Mouse (Mus musculus): ENCODE results near the gene Pcnx3. TPM values are rescaled to one million over a fixed set of nuclear protein-coding genes. Genes with fewer than 3 reads are reported as not detected.

Pcnx3 gene
- total and polyA plus RNA-seq, 2 experiments from 2014 or later, result 17.2 to 97.0 TPM

GRCm38 (mm10) chr19:5621884-5622283 is 66.8 kb downstream of the Pcnx3 start:
- TF ChIP-seq CTCF (IDR thresholded peaks at IDR 0.05; ENCODE audit: low read depth), result no peak
- Histone ChIP-seq H3K9ac (replicated peaks; ENCODE audit: low read length) (no peak overlapping the region), H3K36me3 (ENCODE audit: insufficient read depth, low read length) (no peaks in the 10 kb centered on the region), H3K4me3 (ENCODE audit: low read length) (no peak overlapping the region), H3K9me3 (ENCODE audit: low read length) (no peaks in the 10 kb centered on the region), H3K4me1 (ENCODE audit: insufficient read depth, low read length) (no peaks in the 10 kb centered on the region), H3K4me2 (ENCODE audit: low read depth, low read length) (no peak overlapping the region), H3K27ac (no peak overlapping the region), H3K27me3 (ENCODE audit: insufficient read depth, low read length) (no peaks in the 10 kb centered on the region)
- DNase-seq (ENCODE audit: low spot score) (no peak), ATAC-seq (no peak)
- WGBS, result 78% methylated on average over 5 of the region's 5 CpGs

DNA sequence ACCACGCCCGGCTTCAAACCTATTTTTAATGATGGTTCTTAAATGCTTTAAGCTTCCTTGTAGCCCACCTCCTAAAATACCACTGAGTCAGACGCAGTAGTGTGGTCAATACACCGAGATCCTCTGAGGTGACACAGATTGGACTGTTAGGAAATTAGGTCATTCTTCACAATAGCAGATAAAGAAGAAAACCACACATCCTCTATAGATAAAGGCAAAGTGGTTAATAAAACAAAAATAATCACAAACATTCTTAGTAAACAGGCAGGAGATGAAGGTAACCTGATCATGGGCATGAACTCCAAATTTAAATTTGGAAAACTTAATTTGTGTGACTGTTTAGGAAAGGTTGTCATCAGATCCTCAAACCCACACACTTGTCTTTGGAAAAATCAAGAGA is 68.7 kb downstream of the Pcnx3 start:
- ATAC-seq, result no peak
- Histone ChIP-seq H3K4me3 (ENCODE audit: low read length) (no peak overlapping the region), H3K9ac (replicated peaks; ENCODE audit: low read length) (no peak overlapping the region), H3K4me1 (ENCODE audit: insufficient read depth, low read length) (no peaks in the 10 kb centered on the region), H3K27me3 (ENCODE audit: insufficient read depth, low read length) (no peaks in the 10 kb centered on the region; the same call in 1 of the 2 replicates), H3K27ac (no peak overlapping the region), H3K36me3 (ENCODE audit: insufficient read depth, low read length) (no peaks in the 10 kb centered on the region), H3K4me2 (ENCODE audit: low read depth, low read length) (no peak overlapping the region), H3K9me3 (ENCODE audit: low read length) (no peaks in the 10 kb centered on the region)
- no peak for TF ChIP-seq CTCF (IDR thresholded peaks at IDR 0.05; ENCODE audit: low read depth)
- 93% methylated on average over 4 of the region's 4 CpGs for WGBS
- DNase-seq (ENCODE audit: low spot score), result no peak

GRCm38 (mm10) chr19:5614953-5615352 is 73.8 kb downstream of the Pcnx3 start:
- DNase-seq (ENCODE audit: low spot score), result no peak
- H3K4me3 ChIP-seq (ENCODE audit: low read length), result no peak overlapping the region
- WGBS, result 50% methylated on average over 2 of the region's 2 CpGs
- H3K4me2 ChIP-seq (ENCODE audit: low read depth, low read length), result no peak overlapping the region
- no peaks in the 10 kb centered on the region; the same call in 1 of the 2 replicates for H3K27me3 ChIP-seq (ENCODE audit: insufficient read depth, low read length)
- H3K9me3 ChIP-seq (ENCODE audit: low read length), result no peaks in the 10 kb centered on the region
- no peaks in the 10 kb centered on the region for H3K36me3 ChIP-seq (ENCODE audit: insufficient read depth, low read length)
- no peak for ATAC-seq
- no peak for TF ChIP-seq CTCF (IDR thresholded peaks at IDR 0.05; ENCODE audit: low read depth)
- H3K9ac ChIP-seq (replicated peaks; ENCODE audit: low read length), result no peak overlapping the region
- H3K27ac ChIP-seq, result no peak overlapping the region
- no peaks in the 10 kb centered on the region for H3K4me1 ChIP-seq (ENCODE audit: insufficient read depth, low read length)

Small RNAs within 50 kb of the gene (microRNA-seq; reads per million reads assigned to microRNA genes)
- 0.53 to 1.4 reads per million in 2 experiments for gene Mir6987

Other genes with a start within 250 kb of the Pcnx3 start
- not detected in 2 replicates for gene Fosl1, start 241.4 kb downstream of the Pcnx3 start, total RNA-seq (2014; rRNA removed)
- not detected in 2 replicates for gene Fosl1, start 241.4 kb downstream of the Pcnx3 start, polyA plus RNA-seq (2015; fragmentation: Nextera tagmentation; extraction: Ambion mirVana)
- 17.4 and 18.5 TPM in 2 replicates for gene Ccdc85b, start 231.0 kb downstream of the Pcnx3 start, total RNA-seq (2014; rRNA removed)
- gene Ccdc85b, start 231.0 kb downstream of the Pcnx3 start, polyA plus RNA-seq (2015; fragmentation: Nextera tagmentation; extraction: Ambion mirVana), result 16.0 and 16.1 TPM in 2 replicates
- 76.1 and 103 TPM in 2 replicates for gene Fibp, start 228.3 kb downstream of the Pcnx3 start, total RNA-seq (2014; rRNA removed)
- gene Fibp, start 228.3 kb downstream of the Pcnx3 start, polyA plus RNA-seq (2015; fragmentation: Nextera tagmentation; extraction: Ambion mirVana), result 172 and 179 TPM in 2 replicates
- gene Ctsw, start 220.4 kb downstream of the Pcnx3 start, total RNA-seq (2014; rRNA removed), result 1.2 and 4.5 TPM in 2 replicates
- gene Ctsw, start 220.4 kb downstream of the Pcnx3 start, polyA plus RNA-seq (2015; fragmentation: Nextera tagmentation; extraction: Ambion mirVana), result 1.6 and 2.0 TPM in 2 replicates
- 46.3 and 49.3 TPM in 2 replicates for gene Efemp2, start 215.0 kb downstream of the Pcnx3 start, total RNA-seq (2014; rRNA removed)
- gene Efemp2, start 215.0 kb downstream of the Pcnx3 start, polyA plus RNA-seq (2015; fragmentation: Nextera tagmentation; extraction: Ambion mirVana), result 36.5 and 41.7 TPM in 2 replicates
- gene Mus81, start 200.5 kb downstream of the Pcnx3 start, total RNA-seq (2014; rRNA removed), result 56.8 and 58.8 TPM in 2 replicates
- gene Mus81, start 200.5 kb downstream of the Pcnx3 start, polyA plus RNA-seq (2015; fragmentation: Nextera tagmentation; extraction: Ambion mirVana), result 27.4 and 27.7 TPM in 2 replicates
- 1,468 and 1,477 TPM in 2 replicates for gene Cfl1, start 198.5 kb downstream of the Pcnx3 start, total RNA-seq (2014; rRNA removed)
- gene Cfl1, start 198.5 kb downstream of the Pcnx3 start, polyA plus RNA-seq (2015; fragmentation: Nextera tagmentation; extraction: Ambion mirVana), result 3,076 and 3,214 TPM in 2 replicates
- 3.8 and 4.8 TPM in 2 replicates for gene 1700020D05Rik, start 185.1 kb downstream of the Pcnx3 start, total RNA-seq (2014; rRNA removed)
- gene 1700020D05Rik, start 185.1 kb downstream of the Pcnx3 start, polyA plus RNA-seq (2015; fragmentation: Nextera tagmentation; extraction: Ambion mirVana), result not detected in 2 replicates
- gene Snx32, start 178.4 kb downstream of the Pcnx3 start, total RNA-seq (2014; rRNA removed), result 78.0 and 79.0 TPM in 2 replicates
- gene Snx32, start 178.4 kb downstream of the Pcnx3 start, polyA plus RNA-seq (2015; fragmentation: Nextera tagmentation; extraction: Ambion mirVana), result 75.0 and 79.6 TPM in 2 replicates
- gene Ovol1, start 128.3 kb downstream of the Pcnx3 start, total RNA-seq (2014; rRNA removed), result not detected in 2 replicates
- 0.25 TPM in 1 of 2 replicates, not detected in the other for gene Ovol1, start 128.3 kb downstream of the Pcnx3 start, polyA plus RNA-seq (2015; fragmentation: Nextera tagmentation; extraction: Ambion mirVana)
- gene Ap5b1, start 120.9 kb downstream of the Pcnx3 start, total RNA-seq (2014; rRNA removed), result 15.0 and 19.3 TPM in 2 replicates
- gene Ap5b1, start 120.9 kb downstream of the Pcnx3 start, polyA plus RNA-seq (2015; fragmentation: Nextera tagmentation; extraction: Ambion mirVana), result 2.3 and 2.6 TPM in 2 replicates
- gene Rnaseh2c, start 87.0 kb downstream of the Pcnx3 start, total RNA-seq (2014; rRNA removed), result 33.6 and 40.4 TPM in 2 replicates
- 66.4 and 75.4 TPM in 2 replicates for gene Rnaseh2c, start 87.0 kb downstream of the Pcnx3 start, polyA plus RNA-seq (2015; fragmentation: Nextera tagmentation; extraction: Ambion mirVana)
- 95.2 and 163 TPM in 2 replicates for gene Kat5, start 78.7 kb downstream of the Pcnx3 start, total RNA-seq (2014; rRNA removed)
- gene Kat5, start 78.7 kb downstream of the Pcnx3 start, polyA plus RNA-seq (2015; fragmentation: Nextera tagmentation; extraction: Ambion mirVana), result 72.0 and 74.0 TPM in 2 replicates
- gene Rela, start 51.4 kb downstream of the Pcnx3 start, total RNA-seq (2014; rRNA removed), result 40.1 and 40.8 TPM in 2 replicates
- gene Rela, start 51.4 kb downstream of the Pcnx3 start, polyA plus RNA-seq (2015; fragmentation: Nextera tagmentation; extraction: Ambion mirVana), result 30.3 and 33.1 TPM in 2 replicates
- gene Sipa1, start 25.2 kb downstream of the Pcnx3 start, total RNA-seq (2014; rRNA removed), result 25.6 and 43.2 TPM in 2 replicates
- gene Sipa1, start 25.2 kb downstream of the Pcnx3 start, polyA plus RNA-seq (2015; fragmentation: Nextera tagmentation; extraction: Ambion mirVana), result 18.7 and 18.8 TPM in 2 replicates
- gene Map3k11, start 166 bp downstream of the Pcnx3 start, total RNA-seq (2014; rRNA removed), result 20.6 and 20.7 TPM in 2 replicates
- 10.0 and 10.7 TPM in 2 replicates for gene Map3k11, start 166 bp downstream of the Pcnx3 start, polyA plus RNA-seq (2015; fragmentation: Nextera tagmentation; extraction: Ambion mirVana)
- gene Kcnk7, start 15.5 kb upstream of the Pcnx3 start, total RNA-seq (2014; rRNA removed), result not detected in 2 replicates
- gene Kcnk7, start 15.5 kb upstream of the Pcnx3 start, polyA plus RNA-seq (2015; fragmentation: Nextera tagmentation; extraction: Ambion mirVana), result 0.19 and 0.61 TPM in 2 replicates
- 16.6 and 19.7 TPM in 2 replicates for gene Ehbp1l1, start 37.4 kb upstream of the Pcnx3 start, total RNA-seq (2014; rRNA removed)
- 40.0 and 43.0 TPM in 2 replicates for gene Ehbp1l1, start 37.4 kb upstream of the Pcnx3 start, polyA plus RNA-seq (2015; fragmentation: Nextera tagmentation; extraction: Ambion mirVana)
- 177 and 188 TPM in 2 replicates for gene Fam89b, start 40.7 kb upstream of the Pcnx3 start, total RNA-seq (2014; rRNA removed)
- gene Fam89b, start 40.7 kb upstream of the Pcnx3 start, polyA plus RNA-seq (2015; fragmentation: Nextera tagmentation; extraction: Ambion mirVana), result 131 and 140 TPM in 2 replicates
- gene Ltbp3, start 52.0 kb upstream of the Pcnx3 start, total RNA-seq (2014; rRNA removed), result 43.0 and 50.2 TPM in 2 replicates
- 14.0 and 14.4 TPM in 2 replicates for gene Ltbp3, start 52.0 kb upstream of the Pcnx3 start, polyA plus RNA-seq (2015; fragmentation: Nextera tagmentation; extraction: Ambion mirVana)
- 84.1 and 96.6 TPM in 2 replicates for gene Scyl1, start 82.5 kb upstream of the Pcnx3 start, total RNA-seq (2014; rRNA removed)
- 73.3 and 76.2 TPM in 2 replicates for gene Scyl1, start 82.5 kb upstream of the Pcnx3 start, polyA plus RNA-seq (2015; fragmentation: Nextera tagmentation; extraction: Ambion mirVana)
- gene Frmd8, start 186.4 kb upstream of the Pcnx3 start, total RNA-seq (2014; rRNA removed), result 19.8 and 43.2 TPM in 2 replicates
- gene Frmd8, start 186.4 kb upstream of the Pcnx3 start, polyA plus RNA-seq (2015; fragmentation: Nextera tagmentation; extraction: Ambion mirVana), result 12.5 and 13.7 TPM in 2 replicates
- gene Slc25a45, start 188.9 kb upstream of the Pcnx3 start, total RNA-seq (2014; rRNA removed), result 2.1 and 6.0 TPM in 2 replicates
- 1.8 and 2.8 TPM in 2 replicates for gene Slc25a45, start 188.9 kb upstream of the Pcnx3 start, polyA plus RNA-seq (2015; fragmentation: Nextera tagmentation; extraction: Ambion mirVana)
- 7.5 and 10.1 TPM in 2 replicates for gene Tigd3, start 205.2 kb upstream of the Pcnx3 start, total RNA-seq (2014; rRNA removed)
- gene Tigd3, start 205.2 kb upstream of the Pcnx3 start, polyA plus RNA-seq (2015; fragmentation: Nextera tagmentation; extraction: Ambion mirVana), result 7.1 and 7.5 TPM in 2 replicates
- 61.7 and 77.4 TPM in 2 replicates for gene Dpf2, start 224.1 kb upstream of the Pcnx3 start, total RNA-seq (2014; rRNA removed)
- 69.5 and 70.2 TPM in 2 replicates for gene Dpf2, start 224.1 kb upstream of the Pcnx3 start, polyA plus RNA-seq (2015; fragmentation: Nextera tagmentation; extraction: Ambion mirVana)
- gene Cdc42ep2, start 235.9 kb upstream of the Pcnx3 start, total RNA-seq (2014; rRNA removed), result 22.0 and 28.0 TPM in 2 replicates
- gene Cdc42ep2, start 235.9 kb upstream of the Pcnx3 start, polyA plus RNA-seq (2015; fragmentation: Nextera tagmentation; extraction: Ambion mirVana), result 17.4 and 18.0 TPM in 2 replicates